Mouse (Mus musculus) thymus, adult 18-20 months (tissue): ENCODE data around the gene Yod1.

ENCODE experiments used
- DNase-seq, 2 experiments: peaks; one replicate each; pipeline ENCODE4 v3.0.0; 2022; ENCODE audit warnings: mixed read lengths in 2 of 2

Yod1 gene

DNA sequence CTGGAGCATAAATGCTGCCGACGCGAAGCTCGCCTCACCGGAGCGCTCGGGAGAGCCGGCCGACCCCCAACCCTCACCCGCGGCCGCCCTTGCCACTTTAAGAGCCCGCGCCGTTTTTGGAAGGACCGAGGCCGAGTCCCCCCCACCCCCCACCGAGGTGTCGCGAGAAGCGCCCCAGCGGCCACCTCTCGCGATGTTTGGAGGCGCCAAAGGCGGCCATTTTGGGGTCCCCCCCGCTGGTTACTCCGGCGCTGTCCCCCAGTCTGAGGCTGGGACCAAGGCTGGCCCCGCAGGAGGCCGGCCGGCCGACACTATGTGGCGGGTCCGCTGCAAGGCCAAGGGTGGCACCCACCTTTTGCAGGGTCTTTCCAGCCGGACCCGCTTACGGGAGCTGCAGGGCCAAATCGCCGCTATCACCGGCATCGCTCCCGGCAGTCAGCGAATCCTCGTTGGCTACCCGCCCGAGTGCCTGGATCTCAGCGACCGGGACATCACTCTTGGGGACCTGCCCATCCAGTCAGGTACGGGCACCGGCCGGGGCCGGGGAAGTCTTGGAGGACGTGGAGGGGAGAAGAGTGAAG, at the start of gene Yod1:
Yod1 (plus strand) TSS at position 37 of the 581 bp plus-strand sequence.
- peak; percentile 72 to 79 for DNase-seq

DNA sequence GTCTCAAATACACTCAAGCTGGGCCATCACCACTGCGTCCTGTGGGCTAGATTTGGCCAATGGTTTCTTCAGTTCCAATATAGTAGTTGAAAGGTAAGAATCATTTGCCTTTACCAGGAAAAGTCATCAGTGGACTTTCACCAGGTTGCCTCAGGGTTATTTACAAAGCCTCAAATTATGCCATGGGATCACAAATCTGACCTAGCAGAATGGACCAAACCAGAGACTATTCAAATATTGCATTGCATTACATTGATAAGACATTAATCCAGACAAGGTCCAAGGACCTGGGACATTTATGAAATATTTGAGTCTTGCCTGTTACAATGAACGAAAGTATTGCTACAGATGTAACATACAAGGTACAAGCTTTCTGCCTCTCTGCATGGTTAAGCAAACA, 38.6 kb upstream of the Yod1 start:
- DNase-seq = no peak

DNA sequence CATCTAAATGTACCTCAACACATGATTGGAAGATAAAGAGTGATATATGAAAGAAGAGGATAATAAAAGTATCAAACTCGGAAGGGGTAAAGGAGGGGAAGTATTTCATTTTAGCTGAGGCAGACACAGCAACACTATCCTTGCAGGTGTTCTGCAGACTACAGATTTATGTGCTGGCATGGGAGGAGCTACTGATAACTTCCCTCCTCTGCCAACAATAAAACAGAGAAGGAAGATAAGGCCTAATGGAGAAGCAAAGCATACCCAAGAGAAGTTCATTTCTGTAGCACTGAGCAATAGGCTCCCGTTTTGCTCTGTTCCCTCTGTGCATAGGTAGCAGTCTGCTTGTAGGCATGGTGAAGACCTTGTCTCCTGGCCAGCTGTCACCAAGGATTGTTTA, 36.1 kb upstream of the Yod1 start:
- no peak for DNase-seq

DNA sequence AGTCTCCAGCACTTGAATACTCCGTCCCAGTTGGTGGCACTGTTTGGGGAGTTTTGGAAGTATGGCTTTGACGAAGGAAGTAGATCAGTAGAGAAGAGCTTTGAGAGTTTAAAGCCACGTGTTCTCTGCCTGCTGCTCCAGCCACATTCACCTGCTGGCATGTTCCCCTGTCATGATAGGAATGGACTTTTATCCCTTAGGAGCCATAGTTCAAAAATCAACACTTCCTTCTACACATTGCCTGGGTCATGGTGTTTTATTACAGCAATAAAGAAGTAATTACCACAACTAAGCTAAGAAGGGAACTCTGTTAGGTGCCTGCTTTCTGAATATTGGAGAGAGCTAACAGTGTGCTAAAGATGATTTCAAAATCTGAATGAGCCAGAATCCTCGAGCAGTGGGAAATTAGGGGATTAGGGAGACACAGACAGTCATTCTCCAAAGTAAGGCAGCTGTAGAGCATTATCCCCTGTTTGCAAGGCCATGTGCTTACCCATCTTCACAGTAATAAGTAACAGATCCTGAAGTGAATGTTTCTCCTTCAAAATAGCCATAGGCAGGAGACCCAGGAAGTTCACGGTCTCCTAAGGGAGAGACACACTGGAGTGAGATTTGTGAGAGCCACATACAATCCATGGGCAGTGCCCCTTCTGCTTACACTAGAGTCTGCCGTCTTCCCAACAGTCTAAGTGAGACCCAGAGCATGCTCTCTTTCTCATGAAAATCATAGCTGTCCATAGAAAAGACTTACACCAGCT, 35.3 kb upstream of the Yod1 start:
- DNase-seq = no peak

DNA sequence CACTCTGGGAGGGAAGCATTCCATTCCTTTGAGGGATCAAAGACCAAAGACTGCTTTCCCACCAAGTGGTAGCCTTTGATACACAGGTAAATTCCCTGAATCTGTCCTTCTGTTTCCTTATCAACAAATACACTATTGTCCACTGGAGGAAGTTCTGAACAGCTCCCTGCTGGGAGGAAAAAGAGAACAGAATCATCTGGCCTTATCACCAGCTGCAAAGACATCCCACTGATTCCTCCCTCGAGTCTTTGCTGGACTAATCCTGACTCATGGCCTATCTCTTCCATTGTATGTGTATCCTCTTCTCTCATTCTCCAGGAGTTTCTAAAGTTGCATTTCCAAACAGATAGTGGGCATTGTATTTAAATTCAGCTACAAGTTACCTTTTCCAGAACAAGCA, 33.2 kb upstream of the Yod1 start:
- no peak for DNase-seq

DNA sequence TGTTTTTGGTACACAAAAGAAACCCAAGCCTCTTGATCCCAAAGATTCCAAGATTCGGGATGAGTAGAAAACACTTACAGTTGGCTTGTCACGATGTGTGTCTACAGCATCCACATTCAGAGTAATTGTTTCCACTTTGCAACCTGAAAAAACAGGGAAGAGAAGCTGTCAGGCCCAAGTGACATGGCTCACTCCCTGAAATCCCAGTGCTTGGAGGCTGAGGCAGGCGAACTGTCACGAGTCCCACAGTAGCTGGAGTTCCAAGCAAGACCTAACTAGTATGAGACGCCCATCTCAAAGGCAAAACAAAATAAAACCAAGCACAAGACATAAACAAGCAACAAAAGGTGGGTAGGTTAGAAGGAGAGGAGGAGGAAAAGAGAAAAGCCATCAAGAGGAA, 18.5 kb upstream of the Yod1 start:
- DNase-seq = no peak

DNA sequence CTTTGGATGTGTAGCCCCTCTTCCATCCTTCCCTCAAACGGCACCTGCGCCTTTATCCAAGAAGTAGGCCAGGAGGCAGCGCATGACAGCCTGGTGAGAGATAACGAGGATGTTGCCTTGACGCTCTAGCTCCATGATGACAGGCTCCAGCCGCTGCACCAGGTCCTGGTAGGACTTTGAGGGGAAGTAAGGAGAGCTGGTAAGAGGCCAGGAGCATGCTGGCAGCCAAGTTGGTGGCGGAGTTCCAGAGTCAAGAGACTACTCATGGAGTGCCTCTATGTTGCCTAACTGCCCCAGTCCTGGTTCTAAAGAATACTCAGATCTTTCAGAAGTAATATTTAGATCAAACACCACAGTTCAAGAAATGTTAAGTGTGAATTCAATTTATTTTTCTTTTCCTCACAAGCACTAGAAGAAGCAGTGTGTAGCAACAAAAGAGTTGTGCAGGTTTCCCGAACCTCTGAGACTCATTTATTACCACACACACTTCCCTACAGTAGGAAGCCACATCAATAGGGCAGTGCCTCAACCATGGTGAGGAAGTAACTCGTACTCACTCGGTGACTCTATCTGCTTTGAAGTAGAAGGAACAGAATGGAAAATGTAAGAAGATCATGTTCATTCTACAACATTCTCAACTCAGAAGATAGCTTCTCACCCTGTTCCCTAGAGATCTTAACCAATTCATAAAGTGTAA, 17.0 kb upstream of the Yod1 start:
- DNase-seq = peak in 1 of 2 experiments; percentile 16

DNA sequence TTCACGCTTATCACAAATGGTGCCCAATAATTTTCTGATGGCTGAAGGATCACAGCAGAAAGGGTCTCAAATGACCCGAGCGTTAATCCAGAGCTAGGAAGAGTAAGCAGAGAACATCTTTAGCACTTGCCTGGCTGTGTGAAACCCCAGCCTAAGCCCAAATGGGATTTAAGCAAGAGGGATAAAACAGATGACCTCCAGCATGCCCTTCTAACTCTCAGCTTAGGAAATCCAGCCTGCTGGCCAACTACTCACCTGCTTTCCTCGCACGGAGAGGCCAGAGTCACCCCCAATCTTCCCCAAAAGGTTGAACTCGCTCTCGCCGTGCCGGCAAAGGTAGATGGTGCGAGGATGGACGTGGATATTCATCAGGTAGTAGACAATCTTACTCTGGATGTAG, 15.2 kb upstream of the Yod1 start:
- DNase-seq = no peak

DNA sequence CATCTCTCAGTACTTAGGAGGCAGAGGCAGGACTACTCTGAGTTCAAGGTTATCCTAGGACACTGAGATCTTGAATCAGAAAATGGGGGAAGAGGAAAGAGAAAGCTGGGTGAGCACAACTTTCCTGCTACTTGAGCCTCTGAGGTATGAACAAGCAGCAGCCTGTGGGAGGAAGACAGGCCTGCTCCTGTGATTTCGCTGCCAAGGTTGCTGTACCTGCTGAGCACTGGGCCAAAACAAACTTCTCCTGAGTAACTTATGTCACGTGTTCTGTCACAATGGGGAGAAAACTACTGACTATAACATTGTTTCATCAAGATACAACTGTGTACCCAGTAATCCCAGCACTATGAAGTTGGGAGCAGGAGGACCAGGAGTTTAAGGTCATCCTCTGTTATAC, 13.5 kb upstream of the Yod1 start:
- no peak for DNase-seq

DNA sequence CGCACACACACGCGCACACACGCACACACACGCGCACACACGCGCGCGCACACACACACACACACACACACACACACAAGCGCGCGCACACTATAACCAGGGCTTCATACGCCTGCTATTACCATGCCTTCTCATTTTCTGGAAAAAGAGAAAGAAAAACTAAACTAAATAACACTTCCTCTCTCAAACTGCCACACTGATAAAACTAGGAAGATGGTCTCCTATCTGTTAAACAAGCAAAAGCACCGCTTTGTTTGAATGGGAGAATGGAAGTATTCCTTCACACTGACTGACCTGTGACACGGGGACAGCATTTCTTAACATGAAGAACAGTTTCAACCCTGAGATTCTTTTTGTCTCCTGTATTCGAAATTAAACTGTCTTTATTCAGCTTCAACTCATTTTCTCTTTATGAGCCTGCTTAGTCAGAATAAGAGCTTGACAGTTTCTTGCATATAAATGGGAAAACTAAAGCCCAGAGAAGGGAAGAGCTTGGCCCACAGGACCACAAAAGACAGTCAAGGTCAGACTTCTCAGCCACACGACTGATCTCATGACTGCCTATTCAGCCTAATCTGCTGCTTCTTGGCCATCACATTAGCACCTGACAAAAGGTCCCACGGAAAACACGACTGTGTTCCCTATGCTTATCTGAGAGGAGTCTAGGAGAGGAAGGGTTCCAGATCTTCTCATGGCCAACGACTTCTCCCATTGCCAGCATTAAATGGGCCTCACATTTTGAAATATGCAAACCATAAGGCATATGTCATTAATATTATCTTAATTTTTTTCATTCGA, 6.6 kb upstream of the Yod1 start:
- DNase-seq = no peak

DNA sequence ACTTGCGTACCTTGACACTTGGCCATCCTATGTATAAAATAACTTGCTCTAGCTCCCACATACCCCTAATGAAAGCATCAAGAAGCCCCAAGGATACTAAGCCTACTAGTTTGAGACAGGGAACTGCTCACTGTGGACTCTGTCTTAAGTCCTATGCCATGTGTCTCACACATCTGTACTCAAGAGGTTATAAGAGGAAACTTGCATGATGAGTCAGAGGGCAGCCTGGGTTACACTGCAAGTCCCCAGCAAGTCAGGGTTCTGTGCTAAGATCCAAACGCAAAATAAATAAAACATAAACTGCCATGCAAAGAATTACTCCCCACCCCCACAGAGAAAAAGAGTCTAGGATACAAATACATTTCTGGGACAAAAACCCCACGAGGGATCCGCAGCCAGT, 3.1 kb upstream of the Yod1 start:
- DNase-seq = no peak

DNA sequence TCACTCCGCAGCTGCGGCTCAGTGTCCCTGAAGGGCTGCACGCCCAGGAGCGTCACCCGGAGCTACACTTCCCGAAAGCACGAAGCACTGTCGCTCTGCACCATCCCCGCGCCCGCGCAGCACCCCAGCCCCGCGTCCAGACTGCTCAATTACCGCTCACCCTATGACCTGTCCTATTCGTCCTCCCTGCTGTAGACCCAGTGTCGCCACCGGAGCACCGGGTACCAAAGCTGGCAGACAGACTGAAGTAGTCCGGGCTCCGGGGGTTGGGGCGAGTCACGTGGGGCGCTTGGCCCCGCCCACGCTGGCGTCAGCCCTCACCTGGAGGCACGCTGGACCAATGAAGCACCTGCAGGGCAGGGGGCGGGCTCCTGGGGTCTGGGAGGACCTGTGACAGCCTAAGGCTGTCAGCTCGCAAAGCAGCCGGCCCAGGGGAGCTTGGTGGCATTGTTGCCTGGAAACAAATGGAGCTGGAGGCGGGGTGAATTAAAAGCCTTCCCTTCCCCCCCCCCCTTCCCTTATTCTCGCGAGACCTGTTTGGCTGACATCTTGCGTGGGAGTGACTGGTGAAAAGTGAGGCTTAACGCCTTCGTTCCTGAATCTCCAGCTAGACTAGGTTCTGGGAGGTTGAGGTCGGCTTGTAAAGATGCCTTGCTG, 1.4 kb upstream of the Yod1 start, which contains the start of gene Gm29427:
Gm29427 (minus strand) TSS at position 239 of the 657 bp plus-strand sequence.
- peak; percentile 95 to 98 for DNase-seq

DNA sequence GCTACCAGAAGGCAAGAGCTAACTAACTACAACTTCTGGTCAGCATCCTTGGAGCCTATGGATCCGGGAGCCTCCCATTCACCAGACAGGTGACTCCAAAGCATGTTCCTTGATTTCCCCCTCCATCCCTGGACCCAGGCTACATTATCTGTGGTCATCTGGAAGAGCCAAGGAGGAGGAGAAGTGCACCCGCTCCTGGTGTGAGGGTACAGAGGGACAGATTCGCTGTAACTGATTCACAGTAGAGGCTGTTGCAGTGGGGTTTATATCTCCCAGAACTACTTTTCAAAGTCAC, 962 bp upstream of the Yod1 start:
- DNase-seq = no peak

DNA sequence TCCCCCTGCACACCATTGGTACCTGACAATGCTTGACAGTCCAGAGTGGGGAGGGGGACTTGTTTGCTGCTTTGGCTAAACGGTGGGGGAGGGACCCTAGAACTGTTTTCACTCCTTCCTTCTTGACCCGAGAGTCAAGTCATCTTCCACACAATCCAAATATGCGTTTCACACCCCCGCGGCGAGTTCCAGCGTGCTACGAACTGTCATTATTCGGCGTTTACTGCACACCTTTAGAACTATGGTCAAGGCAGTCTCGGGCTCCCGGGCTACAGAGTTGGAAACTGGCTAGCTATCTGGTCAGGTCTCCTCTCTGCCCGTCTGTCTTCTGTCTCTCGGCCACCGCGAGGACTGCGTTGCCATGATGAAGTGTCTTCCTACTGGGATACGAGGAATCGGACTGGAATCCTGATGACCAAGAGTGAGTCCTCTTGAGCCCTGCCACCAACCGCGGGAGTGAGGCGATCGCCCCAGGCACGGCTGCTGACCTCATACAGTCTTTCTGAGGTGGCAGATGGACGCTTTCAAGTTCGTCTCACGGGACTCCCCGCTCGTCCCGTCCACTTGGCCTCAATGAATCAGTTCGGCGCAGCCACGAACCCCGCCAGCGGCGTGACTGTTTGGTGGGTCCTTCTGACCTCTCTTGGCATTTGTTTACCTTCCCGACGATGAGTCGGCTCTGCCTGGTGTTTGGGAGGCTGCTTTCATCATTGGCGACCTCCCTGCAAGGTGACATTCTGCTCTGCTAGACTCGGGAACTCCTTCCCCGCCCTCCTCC, 425 bp upstream of the Yod1 start:
- peak in 1 of 2 experiments; percentile 46 for DNase-seq

DNA sequence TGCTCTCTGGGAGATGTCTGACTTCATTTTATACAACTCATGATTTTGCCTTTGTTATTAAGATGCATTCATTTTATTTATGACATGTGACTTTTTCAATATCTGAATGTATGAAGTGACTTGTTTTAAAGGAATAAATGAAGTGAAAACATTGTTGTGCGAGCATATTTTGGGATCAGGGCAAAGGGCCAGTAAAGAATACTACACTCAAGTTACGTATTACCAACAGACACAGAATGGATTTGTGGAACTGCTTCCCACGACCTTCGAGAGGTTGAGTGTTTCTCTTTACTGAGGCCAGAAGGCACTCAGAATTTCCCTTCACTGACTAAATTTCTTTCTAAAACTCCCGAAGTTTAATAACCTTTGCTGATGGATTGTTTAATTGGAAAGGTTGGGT, 7.1 kb downstream of the Yod1 start:
- DNase-seq = no peak

DNA sequence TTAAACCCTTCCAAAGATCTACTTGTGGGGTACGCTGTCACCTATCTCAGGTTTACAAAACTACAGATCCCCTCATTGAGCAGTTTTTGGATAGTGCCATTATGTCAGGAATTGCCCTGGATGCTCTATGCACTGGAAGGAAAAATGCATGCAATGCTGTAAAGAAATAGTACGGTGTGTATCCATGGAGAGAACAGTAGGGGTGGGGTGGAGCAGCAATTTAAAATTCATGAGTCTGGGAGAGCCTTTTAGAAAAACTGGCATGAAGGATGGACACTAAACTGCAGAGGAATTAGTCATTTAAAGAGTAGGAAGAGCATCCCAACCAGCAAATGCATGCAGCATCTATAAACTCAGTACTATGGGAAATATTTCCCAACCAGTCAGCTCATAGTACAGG, 9.3 kb downstream of the Yod1 start:
- no peak for DNase-seq

DNA sequence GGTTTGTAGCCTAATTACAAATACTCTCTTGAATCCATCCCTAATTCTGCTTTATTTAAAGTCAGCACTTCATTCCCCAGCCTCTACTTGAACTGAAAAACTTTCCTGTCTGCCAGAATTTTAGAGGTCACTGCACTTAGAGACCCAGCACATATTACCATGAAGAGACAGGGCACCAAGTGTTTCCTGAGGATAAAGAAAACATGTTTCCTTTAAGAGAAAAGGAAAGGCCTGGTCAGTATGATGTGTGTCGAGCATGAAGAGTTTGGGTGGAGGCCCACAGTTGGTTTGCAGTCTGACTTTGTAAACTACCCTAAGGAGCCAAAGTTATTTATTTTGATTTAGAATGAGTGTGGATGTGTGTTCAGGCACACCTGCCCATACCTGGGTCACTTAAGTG, 10.9 kb downstream of the Yod1 start:
- no peak for DNase-seq

DNA sequence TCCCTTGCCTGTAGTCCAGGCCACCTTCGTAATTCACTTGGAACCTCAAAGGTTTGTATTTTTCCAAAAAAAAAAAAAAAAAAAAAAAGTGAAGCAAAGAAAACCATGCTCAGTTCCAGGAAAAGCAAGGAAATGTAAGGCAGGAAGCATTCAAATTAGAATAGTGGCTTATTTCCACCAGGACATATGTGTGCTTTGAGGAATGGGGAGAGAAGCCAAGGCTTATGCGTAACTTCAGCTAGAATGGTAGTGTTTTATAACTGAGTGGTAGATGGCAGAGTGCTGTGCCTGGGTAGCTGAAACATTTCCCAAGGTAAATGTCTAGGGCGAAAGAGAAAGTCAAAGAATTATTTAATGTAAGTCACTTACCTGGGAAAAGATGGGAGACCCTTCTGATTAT, 11.6 kb downstream of the Yod1 start:
- DNase-seq = no peak

DNA sequence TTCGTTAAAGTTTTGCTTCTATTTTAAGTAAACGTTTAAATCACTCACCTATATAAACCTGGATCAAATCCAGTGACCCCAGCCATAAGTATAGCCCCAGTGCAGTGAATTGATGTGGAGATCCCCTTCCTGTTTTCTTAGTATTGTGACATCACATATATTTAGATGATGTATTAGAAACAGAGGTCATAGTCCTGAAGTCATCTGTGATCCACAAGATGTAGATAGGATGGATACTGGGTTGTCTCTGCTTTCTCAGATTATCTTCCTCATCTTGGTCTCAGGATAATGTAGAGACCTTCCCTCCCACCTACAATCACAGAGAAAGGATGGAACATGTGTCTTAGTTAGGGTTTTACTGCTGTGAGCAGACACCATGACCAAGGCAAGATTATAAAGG, 12.0 kb downstream of the Yod1 start, which contains the start of gene Pfkfb2:
Pfkfb2 (minus strand) TSS at position 101 of the 400 bp plus-strand sequence.
- DNase-seq = no peak

DNA sequence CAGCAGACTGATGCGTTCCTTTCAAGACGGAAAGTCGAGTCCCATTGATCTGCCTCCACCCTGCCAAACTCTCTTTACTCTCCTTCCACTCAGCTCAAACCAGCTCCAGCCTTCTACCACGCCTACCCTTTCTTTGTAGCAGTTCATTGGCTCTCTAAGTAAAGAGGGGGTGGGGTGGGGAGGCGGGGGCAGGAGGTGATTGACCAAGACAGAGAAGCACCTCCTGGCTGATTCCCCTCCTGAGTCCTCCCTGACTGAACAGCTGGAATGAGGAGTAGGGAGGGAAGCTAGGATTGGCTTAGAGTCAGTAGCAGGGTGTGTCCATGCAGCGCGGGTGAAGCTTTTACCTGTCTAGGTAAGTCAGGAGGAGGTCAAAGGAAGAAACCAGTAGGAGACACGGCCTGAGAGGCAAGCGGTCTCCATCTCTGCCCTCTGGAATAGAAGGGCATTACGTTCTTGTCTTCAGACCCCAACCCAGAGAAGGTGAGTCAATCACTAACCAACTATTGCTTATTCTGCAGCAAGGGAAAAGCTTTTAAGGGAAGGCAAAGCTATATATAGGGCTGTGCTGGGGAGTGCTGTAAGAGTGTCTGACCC, 14.7 kb downstream of the Yod1 start, which contains the start of gene AA986860:
AA986860 (plus strand) TSS at position 236 of the 597 bp plus-strand sequence.
- no peak for DNase-seq
